Mouse (Mus musculus) left cerebral cortex, adult 8-10 months (tissue): ENCODE data around the gene Snta1. TPM values are rescaled to one million over a fixed set of nuclear protein-coding genes. Genes with fewer than 3 reads are reported as not detected.

Source experiments
- DNase-seq, 2 experiments: peaks; one replicate each; pipeline ENCODE4 v3.0.0; 2022; ENCODE audit warnings: low spot score in 2 of 2
- total RNA-seq, 4 experiments: library from RNA; stranded (reverse); gene quantifications; 2 replicates each; pipeline ENCODE4 v1.2.4; 2022

The Snta1 gene
- total RNA-seq, 4 experiments from 2014 or later = 30.9 to 34.4 (median 32.2) TPM

DNA sequence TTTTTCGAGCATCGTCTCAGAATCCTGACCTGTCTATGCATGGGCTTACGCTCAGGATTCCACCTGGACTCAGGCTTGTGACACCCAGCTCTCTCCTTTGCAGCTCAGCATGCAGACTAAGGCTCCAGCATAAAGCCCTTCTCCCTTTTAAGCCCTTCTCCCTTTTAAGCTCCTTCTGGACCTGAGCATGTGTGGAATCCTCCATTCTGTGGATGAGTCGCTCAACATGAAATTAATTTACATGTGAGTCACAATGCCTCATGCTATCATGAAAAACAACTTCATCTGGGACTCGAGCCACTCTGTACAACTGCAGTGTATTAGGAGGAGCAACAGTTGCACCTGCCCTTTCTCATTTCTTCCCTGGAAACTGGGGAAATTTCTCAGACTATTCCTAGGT is 14.3 kb upstream of the Snta1 start:
- no peak for DNase-seq

DNA sequence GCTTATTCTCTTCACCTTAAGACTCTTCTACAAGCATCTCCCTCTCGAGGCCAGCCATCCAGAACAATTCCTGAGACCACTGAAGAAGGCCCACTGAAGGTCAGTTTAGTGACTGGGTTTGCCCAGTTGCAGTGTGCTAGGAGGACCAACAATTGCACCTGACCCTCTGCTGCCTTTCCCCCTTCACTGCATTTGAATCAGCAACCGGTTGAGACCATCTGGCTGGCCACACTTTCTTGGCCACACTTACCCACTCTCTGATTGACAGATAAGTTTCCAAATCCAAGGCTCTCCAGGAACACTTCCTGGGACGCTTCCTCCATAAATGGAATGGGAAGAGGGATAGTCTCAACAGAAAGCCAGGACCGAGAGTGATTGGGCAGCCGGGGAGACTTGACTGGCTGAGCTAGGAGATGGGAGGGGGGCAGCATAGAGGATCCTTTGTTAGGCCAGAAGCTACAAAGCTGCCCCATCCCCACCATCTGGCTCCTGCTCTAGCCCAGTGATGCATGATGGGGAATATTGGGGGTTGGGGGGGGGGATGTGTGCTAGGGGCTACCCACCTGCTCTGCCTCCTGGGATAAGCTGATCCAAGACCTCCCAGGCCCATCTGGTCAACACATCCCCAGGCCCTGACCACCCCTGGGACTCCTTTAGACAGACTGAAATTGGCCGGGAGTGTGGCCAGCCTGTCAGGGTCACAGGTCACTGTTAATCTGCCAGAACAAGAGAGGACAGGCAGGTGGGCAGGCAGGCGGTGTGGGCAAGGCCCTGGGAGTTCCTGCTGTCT is 13.2 kb upstream of the Snta1 start:
- DNase-seq = no peak

DNA sequence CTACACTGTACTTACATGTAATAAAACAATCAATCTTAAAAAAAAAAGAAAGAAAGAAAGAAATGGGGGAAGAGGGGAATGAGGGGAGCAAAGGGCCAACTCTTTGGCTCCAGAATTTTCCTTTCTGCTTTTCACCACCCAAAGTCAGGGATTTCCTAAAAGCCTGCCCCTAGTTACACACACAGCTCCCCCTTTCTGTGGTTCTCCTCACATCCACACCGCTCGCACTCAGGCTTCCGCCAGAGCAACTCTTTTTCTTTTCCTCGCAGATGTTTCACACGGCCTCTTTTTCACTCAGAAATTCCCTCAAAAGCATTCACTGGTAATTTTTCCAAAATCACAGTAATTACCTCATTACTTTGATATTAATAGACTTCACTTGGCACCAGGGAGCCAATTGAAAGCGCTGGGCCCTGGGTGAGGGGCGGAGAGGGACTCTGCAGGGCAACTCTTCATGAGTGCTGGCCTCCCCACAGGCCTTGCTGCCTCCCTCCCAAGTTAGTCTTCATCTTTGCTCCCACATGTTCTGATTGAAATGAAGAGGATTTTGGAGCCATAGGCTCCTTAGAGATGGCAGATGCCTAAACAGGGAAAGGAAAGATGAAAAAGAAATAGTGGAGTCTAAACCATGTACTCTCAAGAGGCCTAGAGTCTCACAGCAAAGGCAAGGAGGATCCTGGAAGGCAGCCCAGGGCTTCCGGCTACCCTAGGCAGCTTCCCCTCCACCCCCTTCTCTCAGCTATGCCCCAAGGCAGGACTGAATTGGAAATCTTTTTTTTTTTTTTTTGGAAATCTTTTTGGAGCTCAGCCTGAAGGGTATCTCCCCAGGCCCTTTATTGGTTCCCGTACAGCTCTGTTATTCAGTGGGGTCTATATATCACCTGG is 12.0 kb upstream of the Snta1 start:
- no peak for DNase-seq

DNA sequence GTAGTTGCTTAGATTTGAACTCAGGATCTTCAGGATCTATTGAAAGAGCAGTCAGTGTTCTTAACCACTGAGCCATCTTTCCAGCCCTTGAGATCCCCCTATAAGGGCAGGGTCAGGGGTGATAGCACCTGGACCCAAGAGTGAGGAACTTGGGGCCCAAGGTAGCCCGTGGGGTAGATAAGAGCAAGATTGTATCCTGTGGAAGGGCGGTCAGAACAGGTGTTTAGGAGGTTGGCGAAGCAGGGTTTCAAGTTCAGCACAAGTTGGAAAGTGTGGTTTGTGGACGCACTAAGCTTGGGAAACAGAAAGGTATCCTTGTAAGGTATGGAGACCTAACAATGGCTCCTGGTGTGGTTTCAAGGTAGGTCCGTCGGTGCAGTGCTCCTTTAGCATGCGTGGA is 10.1 kb upstream of the Snta1 start:
- DNase-seq = no peak

DNA sequence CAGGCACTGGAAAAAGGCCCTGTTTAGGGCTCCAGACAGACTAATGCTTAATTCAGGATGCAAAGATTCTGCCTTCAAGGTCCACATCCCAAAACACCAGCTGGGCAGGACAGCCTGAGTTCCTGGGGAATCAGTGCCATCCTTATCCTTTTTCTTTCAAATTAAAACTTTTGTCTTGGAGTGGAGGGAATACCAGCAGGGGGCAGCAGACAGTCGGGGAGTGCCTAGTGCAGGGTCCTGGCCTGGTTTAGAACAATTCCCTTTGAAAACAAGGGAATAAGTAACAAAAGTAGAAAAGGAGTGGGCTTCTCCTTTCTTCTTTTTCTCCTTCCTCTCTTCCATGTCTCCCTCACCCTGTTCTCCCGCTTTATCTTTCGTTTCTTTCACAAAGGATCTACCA is 9.2 kb upstream of the Snta1 start:
- no peak for DNase-seq

DNA sequence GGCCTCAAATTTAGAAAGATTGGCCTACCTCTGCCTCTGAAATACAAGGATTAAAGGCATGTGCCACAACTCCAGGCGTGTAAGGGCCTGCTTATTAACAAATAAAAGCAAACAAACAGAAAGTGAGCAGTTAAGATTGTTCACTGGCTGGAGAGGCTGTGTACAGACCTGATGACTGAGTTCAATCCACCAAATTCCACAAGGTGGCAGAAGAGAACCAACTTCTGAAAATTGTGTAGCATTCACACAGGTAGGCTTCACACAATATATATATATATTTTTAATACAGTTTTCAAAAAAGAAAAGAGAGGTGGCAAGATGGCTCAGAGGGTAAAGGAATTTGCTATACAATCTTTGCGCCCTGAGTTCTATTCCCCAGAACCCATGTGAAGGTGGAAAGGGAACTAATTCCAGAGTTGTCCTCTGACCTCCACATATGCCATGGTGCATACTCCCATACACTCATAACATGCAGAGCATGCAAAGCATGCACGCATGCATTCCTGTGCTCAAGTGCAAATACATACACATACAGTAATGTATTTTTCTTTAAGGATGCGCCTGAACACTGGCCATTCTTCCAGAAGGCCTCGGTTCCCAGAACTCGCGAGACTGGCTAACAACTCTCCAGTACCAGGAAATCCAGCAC is 4.2 kb upstream of the Snta1 start:
- no peak for DNase-seq

DNA sequence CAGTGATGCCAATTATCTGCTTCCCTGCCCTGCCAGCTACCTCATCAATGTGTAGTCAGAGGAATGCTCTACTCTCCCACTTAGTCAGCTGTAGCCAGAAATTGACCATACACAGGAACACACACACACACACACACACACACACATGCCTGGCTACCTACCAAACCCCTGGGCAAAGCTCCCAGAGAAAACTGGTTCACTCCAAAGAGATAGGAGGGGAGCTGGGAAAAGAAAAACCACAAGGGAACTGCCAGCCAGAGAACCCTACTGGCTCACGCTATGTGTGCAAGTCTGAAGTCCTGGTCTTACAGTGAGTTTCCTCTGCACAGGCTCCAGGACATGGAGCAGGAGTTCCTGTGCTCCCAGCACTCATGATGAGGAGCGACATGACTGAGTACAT is 2.5 kb upstream of the Snta1 start:
- DNase-seq = peak in 1 of 2 experiments; percentile 68

DNA sequence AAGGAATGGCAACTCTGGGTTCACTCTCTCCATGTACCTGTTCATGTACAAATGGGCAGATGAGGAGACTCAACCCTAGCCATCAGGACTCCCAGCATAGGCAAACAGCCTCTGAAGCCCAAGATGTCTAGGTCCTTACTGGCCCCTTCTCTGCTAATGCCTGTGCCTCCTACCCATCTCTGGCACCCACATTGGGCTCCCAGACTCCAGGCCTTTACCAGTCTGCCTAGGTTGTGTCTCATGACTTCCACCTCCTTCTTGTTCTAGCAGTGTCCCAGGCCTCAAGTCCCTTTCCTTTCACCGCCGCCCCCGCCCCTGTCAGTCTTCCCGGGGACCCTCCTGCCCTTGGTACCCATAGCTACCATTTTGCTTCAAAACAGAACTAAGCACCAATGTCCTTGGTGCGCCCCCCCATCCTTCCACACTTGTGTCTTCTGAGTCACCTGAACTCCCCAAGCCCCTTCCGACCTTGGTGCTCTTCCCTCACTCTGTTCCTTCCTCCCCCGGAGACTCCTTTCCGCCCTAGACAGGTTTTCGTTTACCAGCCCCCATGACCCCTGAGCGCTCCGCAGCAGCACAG is 746 bp downstream of the Snta1 start:
- no peak for DNase-seq

DNA sequence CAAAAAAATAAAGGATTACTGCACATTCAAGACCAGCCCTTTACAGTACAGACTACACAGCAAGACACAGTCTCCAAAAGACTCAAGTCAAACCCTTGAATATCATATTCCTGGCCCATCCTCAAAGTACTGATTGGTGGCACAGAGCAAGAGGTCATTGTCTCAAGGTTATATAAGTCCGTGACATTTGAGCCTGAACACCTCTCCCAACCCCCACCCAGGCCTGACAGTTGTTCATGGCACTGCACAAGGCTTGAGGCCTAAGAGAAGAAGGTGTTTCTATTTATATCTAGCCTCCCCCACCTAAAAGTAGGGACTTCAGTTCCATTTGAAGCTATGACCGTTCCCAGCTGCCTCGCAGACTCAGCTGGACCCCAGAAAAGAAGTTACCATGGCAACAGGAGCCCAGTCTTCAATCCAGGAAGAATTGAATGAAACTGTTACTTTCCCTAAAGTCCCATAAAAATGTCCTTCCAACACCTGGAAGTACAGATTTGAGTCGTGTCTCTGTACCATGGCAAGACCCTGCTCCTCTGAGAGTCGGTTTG is 2.4 kb downstream of the Snta1 start:
- DNase-seq = no peak

DNA sequence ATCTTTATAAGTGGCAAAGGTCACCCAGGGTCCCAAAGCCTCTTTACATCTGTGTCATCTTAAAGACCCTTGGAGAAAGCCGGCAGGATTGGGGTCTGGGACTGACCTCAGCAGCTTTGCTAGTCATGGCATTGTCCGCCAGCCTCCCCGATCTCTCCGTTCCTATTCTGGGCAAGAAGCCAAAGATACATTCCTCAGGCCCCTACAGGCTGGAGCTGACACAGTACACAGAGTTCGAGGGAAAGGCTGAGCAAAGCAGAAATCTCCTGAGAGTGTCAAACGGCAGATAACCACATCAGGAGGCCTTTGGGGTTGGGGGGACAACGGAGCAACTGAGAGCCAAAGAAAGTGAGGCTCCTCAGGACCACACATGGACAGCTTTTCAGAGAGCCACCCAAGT is 5.1 kb downstream of the Snta1 start:
- DNase-seq = no peak

DNA sequence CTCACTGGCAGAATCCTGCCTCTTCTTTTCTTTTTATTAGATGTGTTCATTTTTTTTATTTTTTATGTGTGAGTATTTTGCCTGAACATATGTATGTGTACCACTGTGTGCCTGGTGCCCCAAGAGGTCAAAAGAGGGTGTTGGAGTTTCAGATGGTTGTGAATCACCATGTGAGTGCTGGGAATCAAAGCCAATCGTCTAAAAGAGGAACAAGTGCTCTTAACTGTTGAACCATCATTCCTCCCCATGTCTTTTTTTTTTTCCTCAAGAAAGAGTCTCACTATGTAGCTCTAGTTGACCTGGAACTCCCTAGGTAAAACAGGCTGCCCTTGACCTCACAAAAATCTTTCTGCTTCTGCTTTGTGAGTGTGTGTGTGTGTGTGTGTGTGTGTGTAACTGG is 5.9 kb downstream of the Snta1 start:
- DNase-seq = no peak

DNA sequence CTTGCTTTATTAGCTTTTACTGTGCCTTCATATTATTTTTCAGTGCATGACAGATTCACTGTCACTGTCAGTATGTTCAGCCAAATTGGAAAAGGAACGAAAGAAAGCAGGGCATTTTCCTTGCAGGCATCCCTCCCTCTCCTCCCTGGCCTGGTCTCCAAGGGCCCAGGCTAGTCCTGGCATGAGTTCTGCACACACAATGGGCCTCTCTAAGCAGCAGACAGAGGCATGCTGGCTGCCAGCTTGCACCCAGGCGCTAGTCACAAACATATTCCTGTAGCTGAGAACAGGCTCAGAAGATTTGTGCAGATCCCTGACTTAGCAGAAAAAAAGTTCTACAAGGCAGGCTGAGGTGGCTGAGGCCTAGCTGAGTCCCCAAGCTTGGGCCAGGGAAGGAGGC is 8.6 kb downstream of the Snta1 start:
- DNase-seq = no peak

DNA sequence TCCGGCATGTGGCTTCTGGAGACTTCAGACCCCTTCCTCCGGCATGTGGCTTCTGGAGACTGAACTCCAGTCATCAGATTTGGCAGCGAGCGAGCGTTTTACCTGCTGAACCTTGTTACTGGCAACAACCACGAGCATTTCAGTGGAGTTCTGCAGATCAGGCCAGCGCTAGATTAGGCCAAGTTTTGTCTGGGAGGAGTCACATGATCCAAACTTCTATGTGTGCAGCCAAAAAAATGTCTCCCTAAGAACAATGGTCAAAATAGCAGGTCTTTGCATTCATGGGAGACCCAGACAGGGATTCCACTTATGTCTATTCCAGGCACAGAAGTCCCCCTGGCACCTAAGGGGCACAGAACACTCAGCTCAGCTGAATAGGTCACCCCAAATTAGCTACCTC is 9.6 kb downstream of the Snta1 start:
- no peak for DNase-seq

DNA sequence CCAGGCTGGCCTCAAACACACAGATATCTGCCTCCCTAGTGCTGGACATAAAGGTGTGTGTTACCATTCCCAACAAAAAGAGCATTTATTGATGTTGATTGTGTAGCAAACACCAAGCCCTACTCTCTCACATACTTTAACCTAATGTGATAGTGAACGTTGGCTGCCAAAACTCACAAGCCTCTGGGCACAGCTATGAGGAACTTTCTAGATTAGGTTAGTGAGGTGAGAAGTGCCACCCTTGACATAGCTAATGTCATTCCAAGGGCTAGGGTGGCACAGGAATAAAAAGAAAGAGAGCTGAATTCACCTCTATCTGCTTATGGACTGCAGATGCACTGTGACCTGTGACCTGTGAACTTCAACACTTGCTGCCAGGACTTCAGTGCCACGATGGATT is 11.4 kb downstream of the Snta1 start:
- no peak for DNase-seq

DNA sequence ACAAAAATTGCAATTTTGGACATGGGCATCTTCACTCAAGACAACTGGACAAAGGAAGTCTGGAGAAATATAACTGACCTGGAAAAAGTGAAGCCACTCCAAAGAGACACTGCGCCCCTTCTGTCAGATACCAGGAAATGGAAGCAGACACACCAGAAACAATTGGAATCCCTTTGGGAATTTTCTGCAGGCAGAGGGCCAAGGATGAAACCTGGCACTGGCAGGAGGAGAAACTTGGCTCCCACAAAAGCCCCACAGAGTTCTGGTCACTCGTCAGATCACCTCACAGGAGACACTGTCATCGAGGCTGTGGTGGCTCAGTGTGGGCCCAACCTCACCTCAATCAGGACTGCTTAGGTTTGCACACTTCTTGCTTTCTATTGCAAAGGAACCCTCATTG is 13.3 kb downstream of the Snta1 start:
- DNase-seq = no peak

DNA sequence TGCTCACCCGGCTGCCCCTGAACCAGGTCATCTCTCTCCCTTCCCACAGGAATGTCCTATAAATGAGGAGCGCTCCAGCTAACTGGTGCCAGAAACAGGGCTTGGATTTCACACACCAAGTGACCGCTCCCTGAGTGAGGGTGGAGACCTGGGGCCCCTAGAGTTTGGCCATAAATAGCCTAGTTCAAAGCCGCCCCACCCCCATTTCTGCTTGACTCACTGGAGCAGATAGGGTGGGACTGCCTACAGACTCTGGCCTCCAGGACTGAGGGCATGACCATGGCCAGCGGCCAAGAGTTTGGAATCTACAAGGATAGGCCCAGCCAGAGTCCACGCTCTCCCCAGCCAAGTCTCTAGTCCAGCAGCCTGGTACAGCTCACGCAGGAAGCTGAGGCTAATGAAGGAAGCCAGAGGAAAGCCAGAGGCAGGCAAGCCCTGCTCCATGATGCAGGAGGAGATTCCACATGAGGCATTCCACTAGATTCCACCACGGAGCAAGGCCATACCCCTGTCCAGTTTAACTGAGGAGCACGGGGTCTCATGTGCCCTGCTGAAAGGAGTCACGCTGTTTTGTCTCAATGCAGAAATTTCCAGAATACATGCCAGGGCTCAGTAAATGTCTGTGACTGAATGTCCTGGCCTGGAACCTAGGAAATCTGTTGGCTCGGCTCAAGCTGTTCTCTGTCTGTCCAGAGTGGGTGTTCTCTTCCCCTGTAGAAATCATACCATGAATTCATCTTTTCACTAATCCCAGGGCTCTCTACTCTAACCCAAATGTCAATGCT is 17.5 kb downstream of the Snta1 start:
- no peak for DNase-seq

DNA sequence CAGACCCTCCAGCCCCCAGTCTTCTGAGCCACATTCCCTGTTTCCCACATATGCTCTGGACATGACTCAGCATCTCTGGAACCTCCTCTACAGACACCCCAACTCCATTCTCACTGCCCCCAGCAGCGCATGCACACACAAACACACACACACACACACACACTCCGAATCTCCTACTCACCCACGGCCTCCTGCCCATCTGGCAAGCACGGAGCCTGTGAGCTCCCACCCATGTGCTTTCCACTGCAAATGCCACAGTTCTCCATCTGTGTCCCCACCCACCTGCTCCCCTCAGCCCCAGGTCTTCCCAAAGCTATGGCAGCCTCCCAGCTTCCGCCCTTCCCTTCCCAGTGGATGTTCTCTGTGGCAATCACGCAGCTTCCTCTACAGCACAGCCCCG is 28.8 kb downstream of the Snta1 start:
- peak; percentile 56 to 97 for DNase-seq

DNA sequence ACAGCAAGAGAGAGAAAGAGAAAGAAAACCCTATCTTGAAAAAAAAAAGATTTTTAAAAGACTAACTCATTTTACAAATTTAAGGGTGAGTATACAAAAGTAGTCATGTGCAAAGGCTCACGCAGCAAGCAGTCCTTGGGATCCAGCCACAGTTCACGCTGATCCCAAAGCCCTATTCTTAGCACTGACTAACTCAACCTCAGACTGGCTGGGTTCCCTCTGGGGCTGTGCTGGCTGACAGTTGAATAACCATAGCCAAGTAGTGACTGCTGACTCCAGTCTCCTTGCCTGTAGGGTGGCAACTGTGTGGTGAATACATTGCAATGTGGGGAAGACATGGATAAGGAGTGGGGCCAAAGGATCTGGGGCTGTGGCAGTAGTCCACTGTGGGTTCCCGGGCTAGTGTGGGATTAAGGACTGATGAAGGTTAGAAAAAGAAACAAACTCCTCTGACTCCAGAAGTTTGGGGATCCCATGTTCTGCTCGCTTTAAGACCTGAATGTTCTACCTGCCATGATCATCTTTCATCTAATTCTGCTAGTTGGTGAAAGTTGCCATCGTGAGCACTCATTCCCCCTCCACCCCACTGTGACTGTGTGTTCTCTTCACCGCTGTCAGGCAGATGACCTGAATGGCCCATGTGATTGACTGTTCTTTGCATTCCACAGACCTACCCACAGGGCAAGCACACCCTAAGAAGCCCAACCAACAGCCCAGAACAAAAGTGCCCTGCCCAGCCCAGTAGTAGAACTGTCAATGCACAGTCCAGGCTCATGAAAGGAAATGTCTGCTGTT is 32.9 kb downstream of the Snta1 start:
- no peak for DNase-seq

DNA sequence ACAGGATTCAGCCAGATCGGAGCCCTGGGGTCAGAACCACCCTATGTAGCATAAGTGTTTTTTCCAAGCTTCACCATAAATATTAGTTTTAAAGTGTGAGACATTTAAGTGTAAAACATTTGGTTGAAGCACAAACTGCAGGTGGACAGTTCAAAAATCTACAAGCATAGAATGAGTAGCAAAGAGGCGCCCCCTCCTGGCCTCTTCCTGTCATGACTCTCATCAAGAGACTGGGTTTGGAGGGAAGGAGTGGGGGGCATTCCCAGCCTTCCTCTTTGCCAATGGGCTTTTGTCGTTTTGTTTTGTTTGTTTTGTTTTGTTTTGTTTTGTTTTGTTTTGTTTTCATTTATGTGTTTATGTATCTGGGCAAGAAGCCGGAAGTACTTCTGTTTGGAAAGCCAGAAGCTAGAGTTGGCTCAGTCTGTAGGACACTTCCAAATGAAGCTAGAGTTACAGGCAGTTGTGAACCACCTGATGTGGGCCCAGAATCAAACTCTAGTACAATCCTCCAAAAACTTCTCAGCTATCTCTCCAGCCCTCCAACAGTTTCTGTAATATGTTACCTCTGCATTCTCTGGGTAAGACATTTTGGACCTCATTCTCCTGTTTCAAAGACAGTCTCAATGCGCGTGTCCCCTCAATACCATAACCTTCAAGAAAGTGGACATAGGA is 33.8 kb downstream of the Snta1 start:
- no peak for DNase-seq
